Mouse (Mus musculus) limb, embryonic 11.5 days (tissue): Measurements from ENCODE around the gene Tenm4. TPM values are rescaled to one million over a fixed set of nuclear protein-coding genes. Genes with fewer than 3 reads are reported as not detected.

Experiments used
- ATAC-seq: fragments of 200-750 bp; cut with Nextera tagmentation; 2 replicates; pipeline ENCODE4 v1.8.0; 2017; ENCODE audit warnings: low read depth; ENCODE audit not compliant: insufficient number of reproducible peaks, low FRiP score, low TSS enrichment
- DNase-seq: peaks from one replicate; pipeline ENCODE4 v3.0.0-alpha.2; 2015; ENCODE audit warnings: low spot score
- H3K27ac ChIP-seq: fragments of 300-500 bp; sonication (generic); replicated peaks from 2 replicates; pipeline ENCODE4 v1.5.1; 2014; ENCODE audit warnings: low read depth, mild to moderate bottlenecking, low read length
- H3K27me3 ChIP-seq: fragments of 300-500 bp; sonication (generic); 2 replicates; pipeline ENCODE4 v1.6.1; 2014; ENCODE audit warnings: mild to moderate bottlenecking, low read length, mixed read lengths; ENCODE audit not compliant: control insufficient read depth, insufficient read depth
- H3K36me3 ChIP-seq: fragments of 300-500 bp; sonication (generic); 2 replicates; pipeline ENCODE4 v1.6.1; 2014; ENCODE audit warnings: mild to moderate bottlenecking, low read length, moderate library complexity, mixed read lengths; ENCODE audit not compliant: control insufficient read depth, insufficient read depth
- H3K4me1 ChIP-seq: fragments of 300-500 bp; sonication (generic); 2 replicates; pipeline ENCODE4 v1.6.1; 2014; ENCODE audit warnings: low read length, mixed read lengths; ENCODE audit not compliant: control insufficient read depth, insufficient read depth
- H3K4me2 ChIP-seq: fragments of 300-500 bp; sonication (generic); 2 replicates; pipeline ENCODE4 v1.6.1; 2014; ENCODE audit warnings: low read depth, mild to moderate bottlenecking, moderate library complexity; ENCODE audit not compliant: severe bottlenecking
- H3K4me3 ChIP-seq: fragments of 300-500 bp; sonication (generic); 2 replicates; pipeline ENCODE4 v1.5.1; 2014; ENCODE audit warnings: low read depth, low read length
- H3K9ac ChIP-seq: fragments of 300-500 bp; sonication (generic); 2 replicates; pipeline ENCODE4 v1.6.1; 2014; ENCODE audit warnings: mild to moderate bottlenecking, low read length
- H3K9me3 ChIP-seq: fragments of 300-500 bp; sonication (generic); 2 replicates; pipeline ENCODE4 v1.6.1; 2016; ENCODE audit warnings: low read length; ENCODE audit not compliant: control insufficient read depth
- WGBS: fragments of 180-500 bp; shearing (Covaris S2); extraction: QIAGEN DNeasy Blood & Tissue Kit; methylation state at CpG from one replicate; pipeline ENCODE4 v1.1.7; 2014; 5-methylcytosine and 5-hydroxymethylcytosine counted together
- polyA plus RNA-seq: library from polyadenylated mRNA; unstranded; fragments of >200 nt; fragmentation: Nextera tagmentation; extraction: Ambion mirVana; gene quantifications from 2 replicates; pipeline ENCODE4 v1.2.1, GENCODE M21; 2014

Gene Tenm4
- polyA plus RNA-seq, 1 experiment from 2014 or later = 43.1 TPM

- WGBS = 79% methylated on average over 3 of the region's 3 CpGs
These were observed 596.0 kb downstream of the Tenm4 start for GRCm38 (mm10) chr7:96767090-96767489.

GRCm38 (mm10) chr7:96768718-96769117 lies 597.7 kb downstream of the Tenm4 start:
- no peak overlapping the region for H3K4me2 ChIP-seq
- H3K27ac ChIP-seq = no peak overlapping the region
- peaks cover 2% of the 10 kb centered on the region; the same call in 1 of the 2 replicates for H3K9me3 ChIP-seq
- no peak overlapping the region for H3K4me3 ChIP-seq
- H3K9ac ChIP-seq = no peak overlapping the region
- no peaks in the 10 kb centered on the region for H3K27me3 ChIP-seq
- peaks cover 10% of the 10 kb centered on the region for H3K4me1 ChIP-seq
- DNase-seq (no peak), ATAC-seq (no peak)
- WGBS = 94% methylated on average over 6 of the region's 6 CpGs
- peaks cover 6% of the 10 kb centered on the region; the same call in 1 of the 2 replicates for H3K36me3 ChIP-seq

More at GRCm38 (mm10) chr7:96767090-96767489, 596.0 kb downstream of the Tenm4 start:
- Histone ChIP-seq H3K4me3 (no peak overlapping the region), H3K4me1 (peaks cover 7% of the 10 kb centered on the region; the same call in 1 of the 2 replicates), H3K27ac (no peak overlapping the region), H3K36me3 (peaks cover 5% of the 10 kb centered on the region; the same call in 1 of the 2 replicates), H3K27me3 (no peaks in the 10 kb centered on the region), H3K9ac (no peak overlapping the region), H3K9me3 (peaks cover 2% of the 10 kb centered on the region; the same call in 1 of the 2 replicates), H3K4me2 (no peak overlapping the region)
- DNase-seq = no peak
- ATAC-seq = no peak

DNA sequence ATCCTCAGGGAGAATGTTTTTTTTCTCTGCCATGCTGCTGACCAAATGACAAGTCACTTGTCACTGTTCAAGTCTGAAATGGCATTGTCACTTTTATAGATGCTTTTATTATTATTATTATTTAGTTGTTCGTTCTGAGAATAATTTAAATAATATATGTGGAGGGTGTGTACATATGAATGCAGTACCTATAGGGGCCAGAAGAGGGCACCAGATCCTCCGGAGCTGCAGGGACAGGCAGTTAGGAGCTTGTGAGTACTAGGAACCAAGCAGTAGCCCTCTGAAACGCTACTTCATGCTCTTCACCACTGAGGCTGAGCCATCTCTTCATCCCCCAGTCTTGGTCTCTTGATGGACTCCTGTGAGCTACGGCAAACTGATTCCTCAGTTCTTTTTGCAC lies 598.7 kb downstream of the Tenm4 start:
- H3K4me3 ChIP-seq = no peak overlapping the region
- H3K4me2 ChIP-seq = no peak overlapping the region
- DNase-seq = no peak
- no peak overlapping the region for H3K27ac ChIP-seq
- peaks cover 20% of the 10 kb centered on the region for H3K4me1 ChIP-seq
- no peak for ATAC-seq
- peaks cover 2% of the 10 kb centered on the region; the same call in 1 of the 2 replicates for H3K9me3 ChIP-seq
- peaks cover 6% of the 10 kb centered on the region; the same call in 1 of the 2 replicates for H3K36me3 ChIP-seq
- 71% methylated on average over 4 of the region's 4 CpGs for WGBS
- H3K9ac ChIP-seq = no peak overlapping the region
- no peaks in the 10 kb centered on the region for H3K27me3 ChIP-seq

DNA sequence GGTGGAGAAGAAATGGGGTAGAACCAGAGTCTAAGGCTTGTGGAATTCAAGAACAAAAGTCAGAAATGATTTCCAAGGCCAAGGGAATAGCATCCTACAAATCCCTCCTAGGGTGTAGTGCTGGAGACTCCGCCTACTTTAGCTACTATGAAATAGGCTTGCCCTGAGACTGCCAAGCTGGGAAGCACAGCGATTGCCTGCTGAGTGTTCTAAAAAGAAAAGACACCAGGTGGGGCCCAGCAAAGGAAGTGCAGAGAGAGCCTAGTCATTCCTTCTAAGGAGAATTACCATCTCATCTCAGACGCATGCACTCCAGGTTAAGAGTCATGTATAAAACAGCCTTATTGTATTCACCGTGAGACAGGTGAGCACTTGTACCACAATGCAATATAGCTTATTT lies 601.9 kb downstream of the Tenm4 start:
- no peak overlapping the region for H3K4me3 ChIP-seq
- no peak overlapping the region for H3K9ac ChIP-seq
- WGBS = 73% methylated on average over 4 of the region's 4 CpGs
- ATAC-seq (no peak), DNase-seq (no peak)
- H3K27me3 ChIP-seq = no peaks in the 10 kb centered on the region
- H3K27ac ChIP-seq = no peak overlapping the region
- H3K9me3 ChIP-seq = peaks cover 2% of the 10 kb centered on the region; the same call in 1 of the 2 replicates
- no peak overlapping the region for H3K4me2 ChIP-seq
- H3K4me1 ChIP-seq = peaks cover 24% of the 10 kb centered on the region
- H3K36me3 ChIP-seq = peaks cover 6% of the 10 kb centered on the region; the same call in 1 of the 2 replicates

DNA sequence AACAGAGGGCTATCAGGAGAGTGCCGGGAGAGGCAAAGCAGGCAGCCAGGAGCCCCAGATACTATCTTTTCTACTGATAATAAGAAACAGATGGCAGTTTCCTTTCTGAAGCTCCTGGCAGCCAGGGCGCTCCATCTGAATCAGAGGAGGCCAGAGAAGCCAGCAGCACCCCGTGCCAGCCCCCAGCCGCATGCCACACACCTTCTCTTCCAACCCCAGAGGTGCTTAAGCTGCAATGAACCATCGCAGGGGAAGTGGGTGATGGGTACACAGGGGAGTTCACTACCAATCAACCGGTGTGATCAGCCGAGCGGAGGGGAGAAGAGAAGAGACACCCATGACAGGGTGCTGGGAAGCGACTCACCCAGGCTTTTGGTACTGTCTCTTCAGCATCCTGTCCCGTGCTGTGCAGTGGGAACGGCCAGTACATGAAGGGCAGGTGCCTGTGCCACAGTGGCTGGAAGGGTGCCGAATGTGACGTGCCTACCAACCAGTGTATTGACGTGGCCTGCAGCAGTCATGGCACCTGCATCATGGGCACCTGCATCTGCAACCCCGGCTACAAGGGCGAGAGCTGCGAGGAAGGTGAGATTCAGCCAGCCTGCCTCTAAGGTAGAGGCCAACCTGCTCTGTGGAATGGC lies 602.7 kb downstream of the Tenm4 start:
- no peak overlapping the region for H3K4me3 ChIP-seq
- no peaks in the 10 kb centered on the region for H3K27me3 ChIP-seq
- ATAC-seq (no peak), DNase-seq (no peak)
- H3K4me1 ChIP-seq = peaks cover 27% of the 10 kb centered on the region
- no peaks in the 10 kb centered on the region for H3K9me3 ChIP-seq
- no peak overlapping the region for H3K9ac ChIP-seq
- 67% methylated on average over 17 of the region's 17 CpGs for WGBS
- H3K4me2 ChIP-seq = no peak overlapping the region
- H3K27ac ChIP-seq = peak overlapping the region; percentile 53
- peaks cover 3% of the 10 kb centered on the region; the same call in 1 of the 2 replicates for H3K36me3 ChIP-seq

- Histone ChIP-seq H3K9ac (no peak overlapping the region), H3K9me3 (no peaks in the 10 kb centered on the region), H3K4me2 (no peak overlapping the region), H3K36me3 (peaks cover 3% of the 10 kb centered on the region; the same call in 1 of the 2 replicates), H3K4me1 (peaks cover 32% of the 10 kb centered on the region), H3K27ac (peak overlapping the region; percentile 53), H3K4me3 (no peak overlapping the region), H3K27me3 (no peaks in the 10 kb centered on the region)
- WGBS = 14% methylated on average over 6 of the region's 6 CpGs
- ATAC-seq (peak; percentile 66), DNase-seq (peak; percentile 53)
These were observed 604.0 kb downstream of the Tenm4 start for GRCm38 (mm10) chr7:96775080-96775486.

- Histone ChIP-seq H3K36me3 (no peaks in the 10 kb centered on the region), H3K27me3 (no peaks in the 10 kb centered on the region), H3K4me2 (no peak overlapping the region), H3K4me1 (peaks cover 41% of the 10 kb centered on the region), H3K9ac (no peak overlapping the region), H3K4me3 (no peak overlapping the region), H3K9me3 (no peaks in the 10 kb centered on the region), H3K27ac (no peak overlapping the region)
- DNase-seq = no peak
- ATAC-seq = no peak
- 81% methylated on average over 8 of the region's 8 CpGs for WGBS
These were observed 607.0 kb downstream of the Tenm4 start for GRCm38 (mm10) chr7:96777938-96778600.

DNA sequence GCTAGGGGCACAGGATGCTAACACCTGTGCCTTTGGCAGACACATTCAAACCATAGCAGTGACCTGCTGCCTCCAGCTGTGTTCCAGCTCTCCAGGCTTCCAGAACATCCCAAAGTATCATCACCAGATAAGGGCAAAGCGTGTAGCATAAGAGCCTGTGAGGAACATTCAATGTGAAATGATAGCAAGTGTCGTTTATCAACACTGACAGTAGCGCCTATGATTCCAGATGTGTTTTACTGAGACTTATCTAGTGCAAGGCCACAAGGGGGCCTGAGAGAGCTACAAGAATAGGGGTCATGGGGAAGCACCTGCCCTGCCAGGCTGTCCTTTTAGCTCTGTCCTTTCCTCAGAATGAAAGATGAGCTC lies 607.5 kb downstream of the Tenm4 start:
- Histone ChIP-seq H3K4me3 (no peak overlapping the region), H3K9me3 (no peaks in the 10 kb centered on the region), H3K9ac (no peak overlapping the region), H3K36me3 (no peaks in the 10 kb centered on the region), H3K27ac (no peak overlapping the region), H3K4me2 (no peak overlapping the region), H3K27me3 (no peaks in the 10 kb centered on the region), H3K4me1 (peaks cover 42% of the 10 kb centered on the region)
- DNase-seq (no peak), ATAC-seq (no peak)
- 70% methylated on average over 3 of the region's 3 CpGs for WGBS
